Mouse (Mus musculus) stomach, postnatal 0 days (tissue): ENCODE results near the gene Glp1r. TPM values are rescaled to one million over a fixed set of nuclear protein-coding genes. Genes with fewer than 3 reads are reported as not detected.

ENCODE experiments used
- ATAC-seq: fragments of 200-750 bp; cut with Nextera tagmentation; 2 replicates; pipeline ENCODE4 v1.8.0; 2017; ENCODE audit not compliant: low FRiP score, low TSS enrichment
- DNase-seq: peaks from one replicate; pipeline ENCODE4 v3.0.0-alpha.2; 2016; ENCODE audit warnings: low spot score
- H3K27ac ChIP-seq: fragments of 300-500 bp; sonication (generic); replicated peaks from 2 replicates; pipeline ENCODE4 v1.5.1; 2014; ENCODE audit warnings: mild to moderate bottlenecking, control low read depth
- H3K27me3 ChIP-seq: fragments of 300-500 bp; sonication (generic); 2 replicates; pipeline ENCODE4 v1.6.1; 2014; ENCODE audit warnings: low read length; ENCODE audit not compliant: control insufficient read depth, insufficient read depth
- H3K36me3 ChIP-seq: fragments of 300-500 bp; sonication (generic); 2 replicates; pipeline ENCODE4 v1.6.1; 2014; ENCODE audit warnings: low read length, mixed read lengths; ENCODE audit not compliant: control insufficient read depth, insufficient read depth
- H3K4me1 ChIP-seq: fragments of 300-500 bp; sonication (generic); replicated peaks from 2 replicates; pipeline ENCODE4 v1.6.1; 2014; ENCODE audit warnings: antibody characterized with exemption; ENCODE audit not compliant: control insufficient read depth, insufficient read depth
- H3K4me2 ChIP-seq: fragments of 300-500 bp; sonication (generic); replicated peaks from 2 replicates; pipeline ENCODE4 v1.6.1; 2014; ENCODE audit warnings: low read depth, mild to moderate bottlenecking, control low read depth, moderate library complexity
- H3K4me3 ChIP-seq: fragments of 300-500 bp; sonication (generic); 2 replicates; pipeline ENCODE4 v1.5.1; 2014; ENCODE audit warnings: low read depth, low read length, control low read depth
- H3K9ac ChIP-seq: fragments of 300-500 bp; sonication (generic); 2 replicates; pipeline ENCODE4 v1.6.1; 2014; ENCODE audit warnings: mild to moderate bottlenecking, low read length, control low read depth, mixed read lengths
- H3K9me3 ChIP-seq: fragments of 300-500 bp; sonication (generic); 2 replicates; pipeline ENCODE4 v1.6.1; 2016; ENCODE audit warnings: low read length; ENCODE audit not compliant: control insufficient read depth
- CTCF ChIP-seq: IDR thresholded peaks from 2 replicates; pipeline ENCODE4 v1.5.1; 2016; ENCODE audit warnings: antibody characterized with exemption, low read depth, mild to moderate bottlenecking, moderate library complexity
- EP300 ChIP-seq: optimal IDR thresholded peaks from 2 replicates; pipeline ENCODE3; 2016; ENCODE audit warnings: antibody characterized with exemption
- WGBS: fragments of 180-500 bp; shearing (Covaris S2); extraction: QIAGEN DNeasy Blood & Tissue Kit; methylation state at CpG from one replicate; pipeline ENCODE4 v1.1.7; 2014; 5-methylcytosine and 5-hydroxymethylcytosine counted together
- polyA plus RNA-seq: library from polyadenylated mRNA; unstranded; fragments of >200 nt; fragmentation: Nextera tagmentation; extraction: Ambion mirVana; gene quantifications from 2 replicates; pipeline ENCODE4 v1.2.1, GENCODE M21; 2015

Gene Glp1r
- polyA plus RNA-seq, 1 experiment from 2014 or later, result 0.18 TPM

GRCm38 (mm10) chr17:30866281-30866680 is 35.3 kb upstream of the Glp1r start:
- no peak for DNase-seq
- H3K36me3 ChIP-seq, result no peaks in the 10 kb centered on the region
- H3K4me1 ChIP-seq, result no peaks in the 10 kb centered on the region
- WGBS, result 48% methylated on average over 8 of the region's 8 CpGs
- no peak overlapping the region for H3K9ac ChIP-seq
- H3K4me3 ChIP-seq, result no peak overlapping the region
- H3K4me2 ChIP-seq, result no peak overlapping the region
- H3K27ac ChIP-seq, result no peak overlapping the region
- TF ChIP-seq EP300 (no peak), CTCF (no peak)
- ATAC-seq, result no peak
- no peaks in the 10 kb centered on the region for H3K27me3 ChIP-seq
- H3K9me3 ChIP-seq, result no peaks in the 10 kb centered on the region

GRCm38 (mm10) chr17:30866966-30867365 is 34.7 kb upstream of the Glp1r start:
- H3K9ac ChIP-seq, result no peak overlapping the region
- no peak overlapping the region for H3K27ac ChIP-seq
- no peaks in the 10 kb centered on the region for H3K36me3 ChIP-seq
- H3K4me3 ChIP-seq, result no peak overlapping the region
- H3K9me3 ChIP-seq, result no peaks in the 10 kb centered on the region
- H3K4me1 ChIP-seq, result no peaks in the 10 kb centered on the region
- H3K4me2 ChIP-seq, result no peak overlapping the region
- ATAC-seq (no peak), DNase-seq (no peak)
- no peaks in the 10 kb centered on the region for H3K27me3 ChIP-seq
- TF ChIP-seq EP300 (no peak), CTCF (no peak)
- WGBS, result 52% methylated on average over 9 of the region's 9 CpGs

- Histone ChIP-seq H3K4me2 (no peak overlapping the region), H3K9me3 (no peaks in the 10 kb centered on the region), H3K27me3 (no peaks in the 10 kb centered on the region), H3K4me1 (no peaks in the 10 kb centered on the region), H3K4me3 (no peak overlapping the region), H3K36me3 (no peaks in the 10 kb centered on the region), H3K9ac (no peak overlapping the region), H3K27ac (no peak overlapping the region)
- DNase-seq (no peak), ATAC-seq (no peak)
- TF ChIP-seq EP300, result no peak
- TF ChIP-seq CTCF, result no peak
- 41% methylated on average over 10 of the region's 10 CpGs for WGBS
Observed at GRCm38 (mm10) chr17:30871040-30871439, 30.6 kb upstream of the Glp1r start.

GRCm38 (mm10) chr17:30874276-30874675 is 27.3 kb upstream of the Glp1r start:
- Histone ChIP-seq H3K27ac (no peak overlapping the region), H3K4me2 (no peak overlapping the region), H3K4me1 (no peaks in the 10 kb centered on the region), H3K9me3 (no peaks in the 10 kb centered on the region), H3K4me3 (no peak overlapping the region), H3K27me3 (no peaks in the 10 kb centered on the region), H3K9ac (no peak overlapping the region), H3K36me3 (no peaks in the 10 kb centered on the region)
- 50% methylated on average over 15 of the region's 15 CpGs for WGBS
- DNase-seq (peak; percentile 23), ATAC-seq (no peak; the same call in 1 of the 2 replicates)
- TF ChIP-seq EP300 (no peak), CTCF (peak; percentile 57)

- no peak overlapping the region for H3K27ac ChIP-seq
- TF ChIP-seq EP300 (no peak), CTCF (no peak)
- H3K4me3 ChIP-seq, result no peak overlapping the region
- H3K27me3 ChIP-seq, result no peaks in the 10 kb centered on the region
- WGBS, result 63% methylated on average over 7 of the region's 7 CpGs
- H3K36me3 ChIP-seq, result no peaks in the 10 kb centered on the region
- H3K4me2 ChIP-seq, result no peak overlapping the region
- H3K9ac ChIP-seq, result no peak overlapping the region
- ATAC-seq, result no peak
- peak; percentile 24 for DNase-seq
- no peaks in the 10 kb centered on the region for H3K4me1 ChIP-seq
- no peaks in the 10 kb centered on the region for H3K9me3 ChIP-seq
Observed at GRCm38 (mm10) chr17:30877456-30877855, 24.2 kb upstream of the Glp1r start.

GRCm38 (mm10) chr17:30878626-30879025 is 23.0 kb upstream of the Glp1r start:
- no peaks in the 10 kb centered on the region for H3K36me3 ChIP-seq
- H3K27ac ChIP-seq, result no peak overlapping the region
- ATAC-seq, result no peak
- no peaks in the 10 kb centered on the region for H3K4me1 ChIP-seq
- no peaks in the 10 kb centered on the region for H3K9me3 ChIP-seq
- no peak overlapping the region for H3K4me2 ChIP-seq
- no peak for TF ChIP-seq EP300
- no peak for TF ChIP-seq CTCF
- DNase-seq, result no peak
- H3K4me3 ChIP-seq, result no peak overlapping the region
- no peak overlapping the region for H3K9ac ChIP-seq
- H3K27me3 ChIP-seq, result no peaks in the 10 kb centered on the region
- 32% methylated on average over 6 of the region's 6 CpGs for WGBS
